Mouse (Mus musculus): Measurements from ENCODE around the gene Pcyt1a. TPM values are rescaled to one million over a fixed set of nuclear protein-coding genes. Genes with fewer than 3 reads are reported as not detected.

Gene Pcyt1a
- polyA plus RNA-seq, 1 experiment from 2014 or later: 47.5 TPM

- H3K9ac ChIP-seq: no peak overlapping the region
- no peaks in the 10 kb centered on the region for H3K27me3 ChIP-seq
- H3K4me1 ChIP-seq: no peaks in the 10 kb centered on the region
- no peak overlapping the region for H3K4me3 ChIP-seq
- no peaks in the 10 kb centered on the region for H3K9me3 ChIP-seq (replicated peaks)
- no peaks in the 10 kb centered on the region for H3K36me3 ChIP-seq
- H3K4me2 ChIP-seq (replicated peaks): no peak overlapping the region
- no peak overlapping the region for H3K27ac ChIP-seq
- WGBS: 76% methylated on average over 3 of the region's 3 CpGs
- ATAC-seq (ENCODE audit: low FRiP score): no peak
Observed at GRCm38 (mm10) chr16:32402818-32403217, 27.9 kb upstream of the Pcyt1a start.

- H3K4me3 ChIP-seq: no peak overlapping the region
- H3K4me2 ChIP-seq (replicated peaks): no peak overlapping the region
- ATAC-seq (ENCODE audit: low FRiP score): no peak
- 84% methylated on average over 9 of the region's 9 CpGs for WGBS
- H3K27me3 ChIP-seq: no peaks in the 10 kb centered on the region
- no peak overlapping the region for H3K27ac ChIP-seq
- H3K9me3 ChIP-seq (replicated peaks): no peaks in the 10 kb centered on the region
- H3K4me1 ChIP-seq: no peaks in the 10 kb centered on the region
- no peak overlapping the region for H3K9ac ChIP-seq
- H3K36me3 ChIP-seq: no peaks in the 10 kb centered on the region
Observed at GRCm38 (mm10) chr16:32405716-32406115, 25.0 kb upstream of the Pcyt1a start.

- H3K36me3 ChIP-seq: no peaks in the 10 kb centered on the region
- H3K27me3 ChIP-seq: no peaks in the 10 kb centered on the region
- H3K4me2 ChIP-seq (replicated peaks): no peak overlapping the region
- H3K4me1 ChIP-seq: no peaks in the 10 kb centered on the region
- no peak overlapping the region for H3K27ac ChIP-seq
- no peak overlapping the region for H3K4me3 ChIP-seq
- ATAC-seq (ENCODE audit: low FRiP score): no peak
- WGBS: 76% methylated on average over 6 of the region's 6 CpGs
- no peak overlapping the region for H3K9ac ChIP-seq
- H3K9me3 ChIP-seq (replicated peaks): no peaks in the 10 kb centered on the region
Observed at GRCm38 (mm10) chr16:32406671-32407070, 24.1 kb upstream of the Pcyt1a start.

GRCm38 (mm10) chr16:32407730-32408129 is 23.0 kb upstream of the Pcyt1a start:
- Histone ChIP-seq H3K4me2 (replicated peaks) (no peak overlapping the region), H3K27me3 (no peaks in the 10 kb centered on the region), H3K9me3 (replicated peaks) (no peaks in the 10 kb centered on the region), H3K36me3 (no peaks in the 10 kb centered on the region), H3K9ac (no peak overlapping the region), H3K4me3 (no peak overlapping the region), H3K4me1 (no peaks in the 10 kb centered on the region), H3K27ac (no peak overlapping the region)
- no peak for ATAC-seq (ENCODE audit: low FRiP score)
- whole genome bisulfite sequencing: 83% methylated on average over 10 of the region's 10 CpGs

GRCm38 (mm10) chr16:32417457-32417856 is 13.3 kb upstream of the Pcyt1a start:
- H3K4me3 ChIP-seq: no peak overlapping the region
- no peak overlapping the region for H3K4me2 ChIP-seq (replicated peaks)
- no peak overlapping the region for H3K9ac ChIP-seq
- H3K4me1 ChIP-seq: peaks cover 10% of the 10 kb centered on the region
- WGBS: 56% methylated on average over 1 of the region's 1 CpGs
- no peaks in the 10 kb centered on the region for H3K9me3 ChIP-seq (replicated peaks)
- H3K36me3 ChIP-seq: no peaks in the 10 kb centered on the region
- no peak overlapping the region for H3K27ac ChIP-seq
- ATAC-seq (ENCODE audit: low FRiP score): no peak
- H3K27me3 ChIP-seq: no peaks in the 10 kb centered on the region

DNA sequence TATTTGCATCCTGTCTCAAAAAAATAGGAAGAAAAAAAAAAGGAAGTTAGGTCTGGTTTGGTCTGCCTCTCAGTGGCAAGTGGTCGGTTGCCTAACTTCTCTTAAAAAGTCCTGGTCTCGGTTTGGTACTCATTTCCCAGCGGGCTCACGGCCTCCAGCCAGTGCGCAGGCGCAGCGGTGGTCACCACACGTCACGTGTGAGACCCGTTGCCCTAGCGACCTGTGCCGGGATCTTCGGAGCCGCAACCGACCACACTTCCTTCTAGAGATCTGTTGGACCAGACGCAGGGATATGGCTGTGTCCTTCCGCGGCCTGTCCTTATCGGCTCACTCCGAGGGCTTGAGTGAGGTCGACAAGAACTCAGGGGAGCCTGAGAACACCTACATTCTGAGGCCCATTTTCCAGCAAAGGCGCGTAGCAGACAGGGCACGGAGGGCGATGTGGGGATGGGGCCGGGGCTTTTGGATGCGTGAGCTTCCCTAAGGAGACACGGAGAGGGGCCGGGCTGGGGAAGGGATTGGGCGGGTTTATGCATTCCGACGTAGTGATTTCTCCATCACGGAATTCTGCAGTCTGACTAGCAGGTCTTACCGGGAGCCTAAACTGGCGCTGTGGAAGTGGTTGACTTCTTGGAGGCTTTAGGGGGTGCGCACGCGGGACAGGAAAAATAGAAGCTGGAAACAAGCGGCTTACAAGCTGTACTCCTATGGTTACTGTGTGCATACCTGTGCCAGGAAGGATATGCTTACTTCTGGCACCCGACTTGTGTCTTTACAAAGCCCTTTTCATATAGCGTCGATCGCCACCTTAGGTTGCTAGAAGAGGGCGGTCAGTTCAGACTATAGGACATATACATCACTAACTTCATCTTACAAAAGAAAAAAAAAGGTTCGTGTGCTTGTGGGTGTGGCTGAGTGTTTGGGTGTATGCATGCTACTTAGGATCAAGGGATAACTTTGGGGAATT is 10.9 kb upstream of the Pcyt1a start, which contains the start of gene Tctex1d2:
Gene Tctex1d2, plus strand, starts transcription at position 186 of the 967 bp plus-strand sequence.
- no peaks in the 10 kb centered on the region for H3K36me3 ChIP-seq
- peak within 1 kb of the TSS; percentile 70 for H3K4me3 ChIP-seq
- H3K27me3 ChIP-seq: no peaks in the 10 kb centered on the region
- H3K9me3 ChIP-seq (replicated peaks): no peaks in the 10 kb centered on the region
- peak; percentile 94 for ATAC-seq (ENCODE audit: low FRiP score)
- whole genome bisulfite sequencing: under 1% methylated on average over 45 of the region's 45 CpGs
- peaks cover 10% of the 10 kb centered on the region for H3K4me1 ChIP-seq
- H3K27ac ChIP-seq: peak within 1 kb of the TSS; percentile 93
- peak within 1 kb of the TSS; percentile 73 for H3K4me2 ChIP-seq (replicated peaks)
- peak within 1 kb of the TSS; percentile 77 for H3K9ac ChIP-seq

- no peak for ATAC-seq (ENCODE audit: low FRiP score)
- H3K27me3 ChIP-seq: no peaks in the 10 kb centered on the region
- peaks cover 11% of the 10 kb centered on the region for H3K4me1 ChIP-seq
- H3K9me3 ChIP-seq (replicated peaks): no peaks in the 10 kb centered on the region
- no peaks in the 10 kb centered on the region for H3K36me3 ChIP-seq
- no peak overlapping the region for H3K4me2 ChIP-seq (replicated peaks)
- WGBS: 87% methylated on average over 3 of the region's 3 CpGs
- H3K27ac ChIP-seq: no peak overlapping the region
- H3K9ac ChIP-seq: no peak overlapping the region
- no peak overlapping the region for H3K4me3 ChIP-seq
Observed at GRCm38 (mm10) chr16:32427506-32427905, 3.2 kb upstream of the Pcyt1a start.

DNA sequence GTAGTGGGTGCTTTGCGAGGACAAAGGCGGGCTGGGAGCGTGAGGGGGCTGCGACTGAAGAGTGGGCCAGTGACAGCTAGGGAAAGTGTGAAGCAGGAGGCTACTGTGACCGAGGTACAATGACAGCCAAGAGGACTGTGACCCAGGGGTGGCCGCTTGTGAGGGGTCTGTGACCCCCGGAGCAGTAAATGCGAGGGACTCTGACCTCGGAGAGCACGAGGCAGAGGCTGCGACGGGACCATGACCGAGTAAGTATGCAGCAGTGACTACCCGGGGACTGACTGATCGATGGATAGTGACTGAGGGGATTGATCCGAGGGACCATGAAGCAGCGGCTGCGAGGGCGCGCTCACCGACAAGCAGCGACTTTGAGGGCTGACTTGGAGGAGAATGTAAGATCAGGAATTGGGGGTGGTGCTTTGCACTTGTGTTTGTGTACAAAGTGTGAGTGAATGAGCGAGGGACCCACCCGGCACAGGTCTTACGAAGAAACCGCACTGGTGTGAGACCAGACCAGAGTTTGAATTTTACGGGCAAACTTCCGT is 398 bp downstream of the Pcyt1a start:
- Histone ChIP-seq H3K4me2 (replicated peaks) (peak overlapping the region; percentile 92), H3K4me1 (peaks cover 11% of the 10 kb centered on the region), H3K36me3 (no peaks in the 10 kb centered on the region), H3K4me3 (peak overlapping the region; percentile 83), H3K9ac (peak overlapping the region; percentile 82), H3K27me3 (no peaks in the 10 kb centered on the region), H3K9me3 (replicated peaks) (no peaks in the 10 kb centered on the region), H3K27ac (peak overlapping the region; percentile 94)
- ATAC-seq (ENCODE audit: low FRiP score): no peak; the same call in 1 of the 2 replicates
- WGBS: 3% methylated on average over 28 of the region's 28 CpGs

DNA sequence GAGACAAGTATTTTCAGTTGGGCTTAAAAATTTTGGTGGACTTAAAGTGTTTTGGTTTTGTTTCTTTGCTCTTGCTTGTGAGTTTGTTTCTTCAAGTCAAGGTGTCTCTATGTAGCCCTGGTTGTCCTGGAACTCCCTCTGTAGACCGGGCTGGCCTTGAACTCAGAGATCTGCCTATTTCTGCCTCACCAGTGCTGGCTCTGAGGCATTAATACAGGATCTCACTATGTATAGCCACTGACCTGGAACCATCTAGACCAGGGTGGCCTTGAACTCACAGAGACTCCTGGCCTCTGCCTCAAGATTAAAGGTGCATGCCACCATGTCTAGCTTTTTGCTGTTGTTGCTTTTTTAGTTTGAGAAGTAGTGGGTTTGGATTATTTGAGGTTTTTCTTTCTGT is 1.2 kb downstream of the Pcyt1a start:
- Histone ChIP-seq H3K4me3 (0 out of 2 replicates have a peak overlapping the region, but pooled peaks have one; percentile 83), H3K9ac (peak overlapping the region; percentile 82; the same call in 1 of the 2 replicates), H3K4me1 (peaks cover 11% of the 10 kb centered on the region), H3K27me3 (no peaks in the 10 kb centered on the region), H3K36me3 (no peaks in the 10 kb centered on the region), H3K27ac (no peak overlapping the region), H3K9me3 (replicated peaks) (no peaks in the 10 kb centered on the region), H3K4me2 (replicated peaks) (peak overlapping the region; percentile 92)
- no peak for ATAC-seq (ENCODE audit: low FRiP score)
- WGBS: 90% methylated on average over 1 of the region's 1 CpGs

- Histone ChIP-seq H3K4me3 (no peak overlapping the region), H3K4me2 (replicated peaks) (no peak overlapping the region), H3K9me3 (replicated peaks) (no peaks in the 10 kb centered on the region), H3K4me1 (peaks cover 11% of the 10 kb centered on the region), H3K36me3 (no peaks in the 10 kb centered on the region), H3K27me3 (no peaks in the 10 kb centered on the region), H3K27ac (no peak overlapping the region), H3K9ac (no peak overlapping the region)
- WGBS: 84% methylated on average over 2 of the region's 2 CpGs
- no peak for ATAC-seq (ENCODE audit: low FRiP score)
Observed at GRCm38 (mm10) chr16:32433138-32433537, 2.4 kb downstream of the Pcyt1a start.

DNA sequence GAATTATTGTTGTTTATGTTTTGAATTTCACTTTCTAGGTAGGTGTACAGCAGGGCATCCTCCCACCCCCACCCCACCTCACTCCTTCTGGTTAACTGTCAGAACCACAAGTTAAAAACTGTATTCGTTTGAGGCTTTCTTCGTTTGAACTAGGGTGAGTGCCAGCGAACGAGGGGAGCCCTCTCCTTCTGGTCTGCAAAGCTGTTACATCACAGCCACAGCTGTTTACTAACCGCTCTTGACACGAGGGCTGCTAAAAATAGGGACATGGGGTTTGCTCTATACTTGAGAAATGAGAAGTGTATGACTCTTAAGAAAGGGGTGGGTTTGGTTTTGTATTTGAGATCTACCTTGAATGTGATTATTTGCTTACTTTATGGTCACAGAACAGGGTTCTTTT is 3.3 kb downstream of the Pcyt1a start:
- Histone ChIP-seq H3K4me3 (no peak overlapping the region), H3K27me3 (no peaks in the 10 kb centered on the region), H3K9ac (no peak overlapping the region), H3K27ac (no peak overlapping the region), H3K4me2 (replicated peaks) (no peak overlapping the region), H3K4me1 (peaks cover 11% of the 10 kb centered on the region), H3K9me3 (replicated peaks) (no peaks in the 10 kb centered on the region), H3K36me3 (no peaks in the 10 kb centered on the region)
- no peak for ATAC-seq (ENCODE audit: low FRiP score)
- WGBS: 66% methylated on average over 6 of the region's 6 CpGs

- H3K27ac ChIP-seq: no peak overlapping the region
- H3K36me3 ChIP-seq: no peaks in the 10 kb centered on the region
- H3K4me2 ChIP-seq (replicated peaks): no peak overlapping the region
- H3K4me1 ChIP-seq: peaks cover 10% of the 10 kb centered on the region
- H3K9me3 ChIP-seq (replicated peaks): no peaks in the 10 kb centered on the region
- H3K9ac ChIP-seq: no peak overlapping the region
- ATAC-seq (ENCODE audit: low FRiP score): no peak
- H3K27me3 ChIP-seq: no peaks in the 10 kb centered on the region
- H3K4me3 ChIP-seq: no peak overlapping the region
Observed at GRCm38 (mm10) chr16:32434691-32435090, 4.0 kb downstream of the Pcyt1a start.

Measured in hindbrain, embryonic 12.5 days (tissue).